Mouse (Mus musculus): ENCODE measurements around the gene Dnmbp. TPM values are rescaled to one million over a fixed set of nuclear protein-coding genes. Genes with fewer than 3 reads are reported as not detected.

The Dnmbp gene
- total and polyA plus RNA-seq, 3 experiments = 5.4 to 9.4 TPM; not detected in 1

DNA sequence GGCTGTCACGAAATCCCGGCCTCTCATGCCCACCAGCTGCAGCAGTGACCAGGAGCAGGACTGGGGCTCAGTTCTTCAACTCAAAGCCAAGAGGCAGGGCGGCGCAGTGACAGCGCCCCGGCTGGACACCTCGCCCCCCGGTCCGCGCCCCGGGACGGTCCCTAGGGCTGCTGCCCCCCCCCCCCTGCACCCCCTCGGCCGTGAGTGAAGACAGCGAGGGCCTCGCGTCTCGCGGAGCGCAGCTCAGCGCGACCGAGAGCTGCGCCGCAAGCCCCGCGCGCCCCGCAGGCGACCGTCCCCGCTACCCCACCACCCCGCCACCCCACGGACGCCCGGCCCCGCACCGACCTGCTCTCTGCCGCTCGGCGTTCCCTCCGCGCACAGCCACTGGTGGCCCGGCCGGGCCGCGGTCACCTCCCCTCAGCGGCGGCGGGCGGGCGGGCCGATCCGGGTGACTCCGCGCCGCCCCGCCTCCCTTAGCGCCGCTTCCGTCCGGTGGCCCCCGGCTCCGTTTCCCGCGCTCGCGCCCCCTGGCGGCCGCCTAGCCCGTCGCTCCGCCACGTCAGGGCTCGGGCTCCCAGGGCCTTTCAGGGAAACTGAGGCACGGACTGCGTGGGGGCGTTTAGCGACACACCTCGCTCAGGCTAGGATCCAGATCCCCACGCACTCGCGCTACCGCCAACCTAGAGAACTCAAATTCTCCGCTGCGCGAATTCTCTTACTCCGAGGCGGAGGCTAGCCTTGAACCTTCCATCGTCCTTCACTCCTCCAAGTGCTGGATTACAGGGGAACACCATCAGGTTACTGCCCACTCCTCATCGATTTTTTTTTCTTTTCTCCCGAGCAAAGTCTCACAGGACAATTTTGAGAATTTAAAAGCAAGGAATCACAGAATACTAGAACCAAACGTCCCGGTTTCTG, at the start of gene Dnmbp (continued):
- TF ChIP-seq TCF12 (IDR thresholded peaks at IDR 0.05; ENCODE audit: low read depth, low read length) (peak; percentile 47; the same call in 1 of the 2 replicates), CTCF (IDR thresholded peaks at IDR 0.05 in 2 of 3, conservative IDR thresholded peaks at IDR 0.05 in 1 of 3; ENCODE audit: control insufficient read depth in 1 of 3, insufficient read depth in 1 of 3, low read depth in 2 of 3, low read length in 3 of 3, poor library complexity in 1 of 3, severe bottlenecking in 1 of 3) (peak; percentile 56 to 99 (median 88)), HCFC1 (IDR thresholded peaks at IDR 0.05; ENCODE audit: low read depth, low read length) (peak; percentile 68), ZC3H11A (IDR thresholded peaks at IDR 0.05; ENCODE audit: low read depth, low read length) (no peak), USF1 (IDR thresholded peaks at IDR 0.05; ENCODE audit: low read depth, low read length) (no peak)

DNA sequence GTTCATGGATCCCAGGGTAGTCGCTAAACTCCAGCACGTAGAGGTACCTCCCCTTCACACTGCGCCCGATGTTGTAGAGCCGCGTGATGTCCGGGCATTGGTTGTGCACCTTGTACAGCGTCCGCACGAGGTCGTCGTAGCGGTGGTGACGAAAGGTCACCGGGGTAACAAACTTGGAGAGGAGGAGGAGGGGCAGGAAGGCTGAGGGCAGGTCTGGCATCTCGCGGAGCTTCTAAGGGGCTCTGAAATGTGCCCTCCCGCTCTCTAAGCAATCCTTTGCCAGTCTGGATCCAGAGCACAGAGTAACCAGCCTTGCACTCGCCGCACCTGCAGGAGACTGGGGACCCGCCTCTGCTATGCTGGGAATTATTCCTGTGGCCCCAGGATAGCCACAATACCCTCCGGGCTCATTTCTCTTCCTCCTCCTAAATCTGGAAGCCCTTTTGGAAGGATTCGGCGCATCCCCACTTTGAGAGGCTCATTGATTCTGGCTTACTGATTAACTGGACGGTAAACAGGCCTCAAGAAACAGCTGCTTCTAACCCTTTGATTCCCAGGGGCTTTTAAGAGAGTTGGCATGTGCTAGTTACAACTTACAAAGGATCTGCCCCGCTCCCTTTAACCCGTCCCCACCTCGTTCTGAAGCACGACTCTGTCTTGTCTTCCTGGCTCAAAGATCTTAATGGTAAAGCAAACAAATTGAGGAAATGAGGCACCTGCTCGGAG, 46.2 kb upstream of the Dnmbp start, which contains the start of gene Cpn1:
TSS of gene Cpn1 (minus strand) at position 488 of the 726 bp plus-strand sequence.
- Histone ChIP-seq H3K4me3 (ENCODE audit: control insufficient read depth in 1 of 2, insufficient read depth in 1 of 2, low read depth in 2 of 2, low read length in 2 of 2) (no peak within 1 kb of the TSS), H3K27ac (ENCODE audit: control insufficient read depth, low read depth, low read length) (no peak within 1 kb of the TSS), H3K9ac (ENCODE audit: control insufficient read depth, low read depth, low read length, poor library complexity, severe bottlenecking) (no peak within 1 kb of the TSS), H3K9me3 (replicated peaks; ENCODE audit: insufficient read depth, low read length) (no peaks in the 10 kb centered on the region), H3K36me3 (ENCODE audit: control insufficient read depth in 1 of 2, insufficient read depth in 2 of 2, low read length in 2 of 2) (no peaks in the 10 kb centered on the region), H3K27me3 (ENCODE audit: control insufficient read depth in 1 of 2, insufficient read depth in 2 of 2, low read length in 2 of 2) (peaks cover 13% of the 10 kb centered on the region in 2 experiments), H3K79me2 (ENCODE audit: control insufficient read depth, insufficient read depth, low read length, poor library complexity) (no peaks in the 10 kb centered on the region), H3K4me1 (ENCODE audit: control insufficient read depth in 1 of 2, insufficient read depth in 2 of 2, low read length in 2 of 2) (no peaks in the 10 kb centered on the region)
- TF ChIP-seq ZKSCAN1 (IDR thresholded peaks at IDR 0.05; ENCODE audit: low read depth, low read length) (no peak), ZC3H11A (IDR thresholded peaks at IDR 0.05; ENCODE audit: low read depth, low read length) (no peak), USF1 (IDR thresholded peaks at IDR 0.05; ENCODE audit: low read depth, low read length) (no peak), TBP (IDR thresholded peaks at IDR 0.05; ENCODE audit: low read depth, low read length) (no peak), JUND (IDR thresholded peaks at IDR 0.05; ENCODE audit: low read depth, low read length) (no peak), KAT2A (conservative IDR thresholded peaks at IDR 0.05; ENCODE audit: low read depth, low read length) (no peak), ZNF384 (IDR thresholded peaks at IDR 0.05; ENCODE audit: low read depth, low read length) (no peak), GABPA (IDR thresholded peaks at IDR 0.05; ENCODE audit: low read depth, low read length) (no peak), MEF2A (IDR thresholded peaks at IDR 0.05; ENCODE audit: extremely low read depth, insufficient replicate concordance, low read depth, low read length, poor library complexity, severe bottlenecking) (no peak), CHD1 (IDR thresholded peaks at IDR 0.05; ENCODE audit: low read depth, low read length) (no peak), HCFC1 (IDR thresholded peaks at IDR 0.05; ENCODE audit: low read depth, low read length) (no peak), MAZ (IDR thresholded peaks at IDR 0.05; ENCODE audit: low read depth, low read length) (no peak), POLR2AphosphoS2 (IDR thresholded peaks at IDR 0.05; ENCODE audit: low read length) (no peak), ETS1 (IDR thresholded peaks at IDR 0.05; ENCODE audit: low read depth, low read length) (no peak), ZMIZ1 (IDR thresholded peaks at IDR 0.05; ENCODE audit: low read depth, low read length) (no peak), MYB (IDR thresholded peaks at IDR 0.05; ENCODE audit: low read depth, low read length) (no peak), SMC3 (IDR thresholded peaks at IDR 0.05; ENCODE audit: low read depth, low read length) (no peak), EP300 (IDR thresholded peaks at IDR 0.05; ENCODE audit: low read depth in 1 of 2, low read length in 2 of 2) (no peak)
- DNase-seq (ENCODE audit: low read depth, low spot score) = no peak

All from MEL (cell line).